ENCODE assay signal across 11 mouse cellular contexts in genomic region chr9:75632111-75632510, GRCm38 (mm10). TPM values are rescaled to one million over a fixed set of nuclear protein-coding genes. Genes with fewer than 3 reads are reported as not detected.
A peak's percentile ranks its signal among the peaks of the same experiment; 100 is the strongest.
DNase-seq lines count a peak whose midpoint lies in the region; ATAC-seq and TF ChIP-seq lines count a peak whose summit lies in the region.
"Had no signal": no experiment of that assay in that cellular context is flagged by ENCODE, and none has a peak within 500 bp of the region (broad histone marks: within the 10 kb centered on the region; RNA-seq: fewer than 3 reads in every experiment).

No protein-coding gene starts in this region.

- no peak overlapping the region for H3K4me3 ChIP-seq in gastrocnemius, adult 2 months
- H3K4me3 ChIP-seq in lung, embryonic 15.5 days = no peak overlapping the region
- no peak overlapping the region for H3K4me3 ChIP-seq in lung, adult 2 months (replicated peaks; ENCODE audit: extremely low read depth, low read depth, low read length)
- no peak overlapping the region for H3K4me3 ChIP-seq in embryonic facial prominence, embryonic 14.5 days (ENCODE audit: low read depth, low read length)
- H3K4me3 ChIP-seq in intestine, postnatal 0 days (ENCODE audit: low read depth, low read length) = no peak overlapping the region

- no peak for ATAC-seq in lung, embryonic 15.5 days (ENCODE audit: borderline replicate concordance, extremely low read depth, low FRiP score, low TSS enrichment)
- ATAC-seq in embryonic facial prominence, embryonic 14.5 days (ENCODE audit: low read depth) = peak; percentile 73
- no peak for ATAC-seq in intestine, postnatal 0 days
- no peak for ATAC-seq in granulocyte monocyte progenitor cell, adult 5-6 weeks (replicated peaks; ENCODE audit: poor library complexity, severe bottlenecking)
- ATAC-seq: liver, postnatal 0 days had no signal

- 0 out of 2 replicates have a peak, but pooled peaks cover 8% of the 10 kb centered on the region for H3K4me1 ChIP-seq in lung, embryonic 15.5 days
- H3K4me1 ChIP-seq in lung, adult 2 months (ENCODE audit: control insufficient read depth, insufficient read depth, low read length) = peaks cover 15% of the 10 kb centered on the region
- peaks cover 6% of the 10 kb centered on the region; the same call in 1 of the 2 replicates for H3K4me1 ChIP-seq in embryonic facial prominence, embryonic 14.5 days (ENCODE audit: control insufficient read depth, insufficient read depth, low read length)
- H3K4me1 ChIP-seq in intestine, postnatal 0 days (replicated peaks; ENCODE audit: control insufficient read depth, insufficient read depth, low read length) = no peaks in the 10 kb centered on the region

- no peaks in the 10 kb centered on the region for H3K9me3 ChIP-seq in lung, embryonic 15.5 days
- no peaks in the 10 kb centered on the region for H3K9me3 ChIP-seq in embryonic facial prominence, embryonic 14.5 days (ENCODE audit: control insufficient read depth, low read length)
- H3K9me3 ChIP-seq in intestine, postnatal 0 days (ENCODE audit: control insufficient read depth) = no peaks in the 10 kb centered on the region

- no peak for TF ChIP-seq POLR2A in lung, adult 2 months (IDR thresholded peaks at IDR 0.05; ENCODE audit: borderline replicate concordance, extremely low read depth, low read depth, low read length)

- no peaks in the 10 kb centered on the region for H3K36me3 ChIP-seq in lung, embryonic 15.5 days
- H3K36me3 ChIP-seq in embryonic facial prominence, embryonic 14.5 days (ENCODE audit: control insufficient read depth, insufficient read depth, low read length) = 0 out of 2 replicates have a peak, but pooled peaks cover 8% of the 10 kb centered on the region
- H3K36me3 ChIP-seq in intestine, postnatal 0 days (ENCODE audit: control insufficient read depth, insufficient read depth) = no peaks in the 10 kb centered on the region

- intact Hi-C loops in gastrocnemius, adult 2 months (cut with DNase I) = no loop called here
- intact Hi-C loops in gastrocnemius, postnatal 14 days (cut with DNase I; ENCODE audit: low total_unique reads) = no loop called here

- H3K27me3 ChIP-seq in lung, embryonic 15.5 days = no peaks in the 10 kb centered on the region; the same call in 1 of the 2 replicates
- H3K27me3 ChIP-seq in embryonic facial prominence, embryonic 14.5 days (replicated peaks; ENCODE audit: control insufficient read depth, insufficient read depth, low read length) = no peaks in the 10 kb centered on the region
- no peaks in the 10 kb centered on the region for H3K27me3 ChIP-seq in intestine, postnatal 0 days (replicated peaks; ENCODE audit: control insufficient read depth, insufficient read depth, low read length)

- WGBS in lung, embryonic 15.5 days = 36% methylated on average over 10 of the region's 10 CpGs
- WGBS in lung, adult 2 months = 55% methylated on average over 10 of the region's 10 CpGs
- WGBS in embryonic facial prominence, embryonic 14.5 days = 20% methylated on average over 10 of the region's 10 CpGs
- WGBS in intestine, postnatal 0 days = 54% methylated on average over 10 of the region's 10 CpGs

- H3K9ac ChIP-seq in lung, embryonic 15.5 days = no peak overlapping the region
- H3K9ac ChIP-seq in embryonic facial prominence, embryonic 14.5 days (ENCODE audit: low read depth, low read length) = no peak overlapping the region
- no peak overlapping the region for H3K9ac ChIP-seq in intestine, postnatal 0 days (ENCODE audit: low read depth, low read length)
- H3K9ac ChIP-seq: liver, postnatal 0 days had no signal

- TF ChIP-seq CTCF in gastrocnemius, adult 2 months (IDR thresholded peaks at IDR 0.05) = no peak
- TF ChIP-seq CTCF in lung, adult 2 months (IDR thresholded peaks at IDR 0.05; ENCODE audit: insufficient read depth, low read length) = no peak
- no peak for TF ChIP-seq CTCF in intestine, postnatal 0 days (IDR thresholded peaks at IDR 0.05; ENCODE audit: low read depth)

- no peak for DNase-seq in gastrocnemius, adult 2 months
- no peak for DNase-seq in gastrocnemius, postnatal 14 days
- no peak for DNase-seq in lung, adult 2 months
- peak; percentile 34 for DNase-seq in cerebellum, adult 9-10 months
- peak; percentile 50 for DNase-seq in embryonic facial prominence, embryonic 14.5 days (ENCODE audit: low spot score)
- DNase-seq: adrenal gland, postnatal 25 days; gastrocnemius, postnatal 25 days; liver, postnatal 0 days had no signal

- H3K27ac ChIP-seq in gastrocnemius, adult 2 months = peak overlapping the region; percentile 43
- no peak overlapping the region for H3K27ac ChIP-seq in lung, embryonic 15.5 days
- H3K27ac ChIP-seq in embryonic facial prominence, embryonic 14.5 days (replicated peaks; ENCODE audit: low read depth, low read length) = peak overlapping the region; percentile 53
- H3K27ac ChIP-seq in intestine, postnatal 0 days (ENCODE audit: low read depth, low read length) = no peak overlapping the region

- peak overlapping the region; percentile 4; the same call in 1 of the 2 replicates for H3K4me2 ChIP-seq in lung, embryonic 15.5 days
- peak overlapping the region; percentile 5; the same call in 1 of the 2 replicates for H3K4me2 ChIP-seq in embryonic facial prominence, embryonic 14.5 days (ENCODE audit: low read depth, low read length)
- H3K4me2 ChIP-seq in intestine, postnatal 0 days (replicated peaks; ENCODE audit: low read depth) = no peak overlapping the region

RNA-seq across cellular contexts. Expression of gene Lysmd2, which starts 6.6 kb away (rescaled TPM):
- total RNA-seq in gastrocnemius, adult 2 months (2021) = 1 to 10 TPM; 4.0 to 4.7 TPM
- total RNA-seq in gastrocnemius, postnatal 14 days (2021) = 1 to 10 TPM; 5.9 to 8.7 TPM
- polyA plus RNA-seq in lung, embryonic 15.5 days (2015; fragmentation: Nextera tagmentation; extraction: Ambion mirVana) = 27.0 and 28.1 TPM in 2 replicates
- 60.6 and 73.7 TPM in 2 replicates for polyA plus RNA-seq in lung, adult 2 months (2012; rRNA removed)
- 44.6 and 48.3 TPM in 2 replicates for polyA plus RNA-seq in embryonic facial prominence, embryonic 14.5 days (2014; fragmentation: Nextera tagmentation; extraction: Ambion mirVana)
- 15.5 and 16.7 TPM in 2 replicates for polyA plus RNA-seq in intestine, postnatal 0 days (2015; fragmentation: Nextera tagmentation; extraction: Ambion mirVana)
- 0.75 and 3.5 TPM in 2 replicates for total RNA-seq in granulocyte monocyte progenitor cell, adult 5-6 weeks (2014; fragmentation: Nextera tagmentation)
- 0.52 and 3.6 TPM in 2 replicates for total RNA-seq in granulocyte monocyte progenitor cell, adult 5-6 weeks (2017)

RNA-seq across cellular contexts. Expression of gene Tmod2, which starts 21.0 kb away (rescaled TPM):
- 1 to 10 TPM; 5.4 to 5.6 TPM for total RNA-seq in gastrocnemius, adult 2 months (2021)
- total RNA-seq in gastrocnemius, postnatal 14 days (2021) = 1 to 10 TPM; 7.2 to 8.9 TPM
- polyA plus RNA-seq in lung, embryonic 15.5 days (2015; fragmentation: Nextera tagmentation; extraction: Ambion mirVana) = 9.4 and 10.1 TPM in 2 replicates
- 3.3 and 7.6 TPM in 2 replicates for polyA plus RNA-seq in lung, adult 2 months (2012; rRNA removed)
- polyA plus RNA-seq in embryonic facial prominence, embryonic 14.5 days (2014; fragmentation: Nextera tagmentation; extraction: Ambion mirVana) = 28.5 and 30.3 TPM in 2 replicates
- polyA plus RNA-seq in intestine, postnatal 0 days (2015; fragmentation: Nextera tagmentation; extraction: Ambion mirVana) = 10.0 and 10.9 TPM in 2 replicates
- total RNA-seq in granulocyte monocyte progenitor cell, adult 5-6 weeks (2014; fragmentation: Nextera tagmentation) = 0.09 TPM in 1 of 2 replicates, not detected in the other
- total RNA-seq in granulocyte monocyte progenitor cell, adult 5-6 weeks (2017) = not detected in 2 replicates

RNA-seq across cellular contexts. Expression of gene Scg3, which starts 51.7 kb away (rescaled TPM):
- 1 to 10 TPM; 1.1 to 1.7 TPM for total RNA-seq in gastrocnemius, adult 2 months (2021)
- 1 to 10 TPM; 3.3 TPM for total RNA-seq in gastrocnemius, postnatal 14 days (2021)
- 1.1 and 1.6 TPM in 2 replicates for polyA plus RNA-seq in lung, embryonic 15.5 days (2015; fragmentation: Nextera tagmentation; extraction: Ambion mirVana)
- polyA plus RNA-seq in lung, adult 2 months (2012; rRNA removed) = 0.38 and 1.6 TPM in 2 replicates
- 5.8 and 7.0 TPM in 2 replicates for polyA plus RNA-seq in embryonic facial prominence, embryonic 14.5 days (2014; fragmentation: Nextera tagmentation; extraction: Ambion mirVana)
- polyA plus RNA-seq in intestine, postnatal 0 days (2015; fragmentation: Nextera tagmentation; extraction: Ambion mirVana) = 6.6 and 6.7 TPM in 2 replicates
- not detected in 2 replicates for total RNA-seq in granulocyte monocyte progenitor cell, adult 5-6 weeks (2014; fragmentation: Nextera tagmentation)
- total RNA-seq in granulocyte monocyte progenitor cell, adult 5-6 weeks (2017) = not detected in 2 replicates
- polyA plus RNA-seq: liver, postnatal 0 days had no signal

Comparison
In these comparisons a context has a peak if more than half of its experiments do, and no peak if none do; other contexts are left out.
1. DNase-seq: peak in cerebellum, adult 9-10 months (single experiment) and embryonic facial prominence, embryonic 14.5 days (single experiment); none in gastrocnemius, adult 2 months (single experiment), gastrocnemius, postnatal 14 days (single experiment) and lung, adult 2 months (single experiment).
2. H3K27ac ChIP-seq: peak in gastrocnemius, adult 2 months (single experiment) and embryonic facial prominence, embryonic 14.5 days (single experiment); none in lung, embryonic 15.5 days (single experiment) and intestine, postnatal 0 days (single experiment).